Comparison of ENCODE assay signal across 23 mouse cellular contexts in genomic region chr4:34874234-34874633, GRCm38 (mm10). TPM values are rescaled to one million over a fixed set of nuclear protein-coding genes. Genes with fewer than 3 reads are reported as not detected.
"Had no signal": no experiment of that assay in that cellular context is flagged by ENCODE, and none has a peak within 500 bp of the region (broad histone marks: within the 10 kb centered on the region; RNA-seq: fewer than 3 reads in every experiment).

No protein-coding gene starts in this region.

- H3K9ac ChIP-seq: liver, postnatal 0 days; lung, embryonic 15.5 days; midbrain, embryonic 12.5 days; neural tube, embryonic 12.5 days had no signal

- ATAC-seq: liver, postnatal 0 days; lung, postnatal 0 days; midbrain, embryonic 16.5 days had no signal

- H3K27me3 ChIP-seq: lung, embryonic 15.5 days; midbrain, embryonic 12.5 days; neural tube, embryonic 12.5 days had no signal

- H3K4me3 ChIP-seq: lung, embryonic 15.5 days; midbrain, embryonic 10.5 days; midbrain, embryonic 12.5 days; myocyte; neural tube, embryonic 12.5 days had no signal

- H3K9me3 ChIP-seq: lung, embryonic 15.5 days; midbrain, embryonic 12.5 days had no signal

- H3K27ac ChIP-seq: lung, embryonic 15.5 days; macrophage; midbrain, embryonic 10.5 days; midbrain, embryonic 12.5 days; neural tube, embryonic 12.5 days had no signal

- H3K4me2 ChIP-seq: lung, embryonic 15.5 days; midbrain, embryonic 12.5 days; neural tube, embryonic 12.5 days had no signal

- DNase-seq: liver, postnatal 0 days; lung, adult 2 months; lung, postnatal 14 days; lung, postnatal 36 days; midbrain, embryonic 14.5 days; right cerebral cortex, postnatal 14 days; spleen, adult 18-20 months; thymus, adult 18-20 months; thymus, postnatal 14 days; thymus, postnatal 36 days had no signal

- H3K4me1 ChIP-seq: midbrain, embryonic 10.5 days; midbrain, embryonic 12.5 days; neural tube, embryonic 12.5 days had no signal

RNA-seq across cellular contexts. Expression of gene Cga, which starts 19.3 kb away (rescaled TPM):
- total RNA-seq: megakaryocyte, adult 5-6 weeks; neutrophil, adult 5-6 weeks had no signal
- polyA plus RNA-seq: lung, adult 2 months; lung, embryonic 15.5 days; lung, postnatal 0 days; macrophage; midbrain, embryonic 12.5 days; midbrain, embryonic 14.5 days; myocyte; neural tube, embryonic 12.5 days; neural tube, embryonic 14.5 days; stomach, embryonic 14.5 days; stomach, embryonic 16.5 days had no signal
